Mouse (Mus musculus) adrenal gland, postnatal 14 days (tissue): ENCODE results near the gene Gtpbp8. TPM values are rescaled to one million over a fixed set of nuclear protein-coding genes. Genes with fewer than 3 reads are reported as not detected.

Experiments used
- DNase-seq: peaks from one replicate; pipeline ENCODE4 v3.0.0; 2021; ENCODE audit warnings: mixed read lengths
- total RNA-seq: library from RNA; stranded (reverse); gene quantifications from 2 replicates; pipeline ENCODE4 v1.2.3, GENCODE M21; 2021

Gene Gtpbp8
- total RNA-seq, 1 experiment from 2014 or later = 19.0 TPM

GRCm38 (mm10) chr16:44725286-44726223 is 20.6 kb downstream of the Gtpbp8 start:
- DNase-seq = peak; percentile 85

GRCm38 (mm10) chr16:44724847-44725246 is 21.3 kb downstream of the Gtpbp8 start:
- peak; percentile 52 for DNase-seq

- peak; percentile 96 for DNase-seq
Measured at GRCm38 (mm10) chr16:44724083-44724787, 21.9 kb downstream of the Gtpbp8 start, which contains the start of gene Nepro. Gene Nepro, plus strand, starts transcription at chr16:44724301.

GRCm38 (mm10) chr16:44722666-44723065 is 23.5 kb downstream of the Gtpbp8 start:
- no peak for DNase-seq

- no peak for DNase-seq
Measured at GRCm38 (mm10) chr16:44720518-44720917, 25.6 kb downstream of the Gtpbp8 start.

- peak; percentile 30 for DNase-seq
Measured at GRCm38 (mm10) chr16:44719349-44719748, 26.8 kb downstream of the Gtpbp8 start.

- no peak for DNase-seq
Measured at GRCm38 (mm10) chr16:44717838-44718237, 28.3 kb downstream of the Gtpbp8 start.

GRCm38 (mm10) chr16:44717141-44717634 is 29.0 kb downstream of the Gtpbp8 start:
- DNase-seq = no peak

GRCm38 (mm10) chr16:44716305-44717140 is 29.6 kb downstream of the Gtpbp8 start:
- peak; percentile 58 for DNase-seq

- DNase-seq = no peak
Measured at GRCm38 (mm10) chr16:44703458-44703857, 42.7 kb downstream of the Gtpbp8 start.

GRCm38 (mm10) chr16:44702272-44702671 is 43.9 kb downstream of the Gtpbp8 start:
- no peak for DNase-seq

- no peak for DNase-seq
Measured at GRCm38 (mm10) chr16:44701155-44701554, 45.0 kb downstream of the Gtpbp8 start.

- no peak for DNase-seq
Measured at GRCm38 (mm10) chr16:44697473-44698205, 48.5 kb downstream of the Gtpbp8 start.

GRCm38 (mm10) chr16:44695859-44696620 is 50.1 kb downstream of the Gtpbp8 start:
- DNase-seq = no peak

GRCm38 (mm10) chr16:44695214-44695858 is 50.8 kb downstream of the Gtpbp8 start:
- no peak for DNase-seq

- DNase-seq = peak; percentile 65
Measured at GRCm38 (mm10) chr16:44693695-44694094, 52.5 kb downstream of the Gtpbp8 start.

- DNase-seq = no peak
Measured at GRCm38 (mm10) chr16:44692541-44692940, 53.6 kb downstream of the Gtpbp8 start.

GRCm38 (mm10) chr16:44691561-44692141 is 54.5 kb downstream of the Gtpbp8 start:
- peak; percentile 81 for DNase-seq

GRCm38 (mm10) chr16:44691066-44691465 is 55.1 kb downstream of the Gtpbp8 start:
- DNase-seq = no peak

GRCm38 (mm10) chr16:44690501-44690900 is 55.7 kb downstream of the Gtpbp8 start:
- DNase-seq = no peak
